Mouse (Mus musculus) thymus, adult 2 months (tissue): ENCODE data around the gene Cpvl.

Experiments used
- CTCF ChIP-seq: fragments of 200-500 bp; IDR thresholded peaks from 2 replicates; pipeline ENCODE4 v1.5.1; 2012; ENCODE audit warnings: mild to moderate bottlenecking, control low read depth, low read length, moderate library complexity, borderline replicate concordance; ENCODE audit not compliant: control insufficient read depth, poor library complexity, insufficient read depth; ENCODE audit errors: extremely low read depth
- POLR2A ChIP-seq: fragments of 200-500 bp; IDR thresholded peaks from 2 replicates; pipeline ENCODE4 v1.6.1; 2012; ENCODE audit warnings: mild to moderate bottlenecking, low read length, control low read depth, moderate library complexity; ENCODE audit not compliant: control insufficient read depth, poor library complexity, insufficient read depth; ENCODE audit errors: extremely low read depth

- no peak for TF ChIP-seq CTCF
- TF ChIP-seq POLR2A, result no peak
Observed at GRCm38 (mm10) chr6:54021123-54021789, 42.8 kb upstream of the Cpvl start.
